Mouse (Mus musculus) frontal cortex, postnatal 14 days (tissue): ENCODE measurements at regions not wholly inside any gene's neighbourhood (a gene's known extent, or its start where the extent isn't known, plus 50 kb on each side); places are given as distances from the start of the nearest gene placed in this dataset.

Experiments
- DNase-seq, 2 experiments: peaks; one replicate each; pipeline ENCODE4 v3.0.0; 2022; ENCODE audit warnings: low spot score in 2 of 2

GRCm38 (mm10) chr17:68120230-68120629 is 116.3 kb upstream of the Arhgap28 start:
- DNase-seq = no peak

DNA sequence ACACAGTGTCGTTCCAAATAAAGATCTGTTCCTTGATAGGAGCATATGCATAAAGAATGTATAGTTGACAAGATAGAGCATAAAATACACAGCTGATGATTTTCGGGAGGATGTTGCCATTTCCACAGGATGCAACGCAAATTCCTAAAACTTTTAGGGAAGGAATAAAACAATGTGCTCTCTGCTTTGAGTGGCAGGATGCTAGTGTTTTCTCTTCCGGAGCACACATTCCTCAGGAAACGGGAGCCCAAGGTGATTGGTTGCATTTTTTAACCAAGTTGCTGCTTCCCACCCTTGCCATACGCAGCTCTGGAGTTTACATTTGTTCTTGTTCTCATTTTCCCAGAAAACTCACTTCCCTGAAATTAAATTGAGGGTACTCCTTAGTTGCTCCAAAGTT is 116.8 kb upstream of the Arhgap28 start:
- no peak for DNase-seq

- DNase-seq = no peak
Measured at GRCm38 (mm10) chr17:68134373-68134772, 130.5 kb upstream of the Arhgap28 start.

DNA sequence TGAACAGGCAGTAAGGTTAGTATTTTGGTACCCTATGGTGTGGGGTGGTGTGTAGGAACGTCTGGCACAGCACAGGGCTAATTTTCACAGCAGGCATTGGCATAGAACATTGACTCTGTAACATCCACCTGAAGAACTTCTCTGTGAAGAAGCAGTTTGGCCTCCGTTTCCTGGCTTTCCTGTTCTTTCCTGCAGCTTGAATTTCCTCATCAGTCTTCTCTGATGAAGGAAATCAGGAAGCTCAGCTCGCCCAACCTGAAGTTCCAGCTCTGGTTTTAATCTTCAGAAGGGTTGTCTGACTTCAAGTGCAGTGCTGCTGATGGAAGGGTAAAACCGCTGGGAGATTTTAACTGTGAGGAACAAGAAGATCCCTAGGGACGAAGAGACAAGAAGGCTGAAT is 131.5 kb upstream of the Arhgap28 start:
- DNase-seq = no peak

GRCm38 (mm10) chr17:68143307-68143706 is 130.3 kb upstream of the L3mbtl4 start:
- DNase-seq = no peak

GRCm38 (mm10) chr17:68149237-68149792 is 124.3 kb upstream of the L3mbtl4 start:
- no peak for DNase-seq

- DNase-seq = no peak
Measured at GRCm38 (mm10) chr17:68152438-68153120, 121.0 kb upstream of the L3mbtl4 start.

- DNase-seq = no peak
Measured at GRCm38 (mm10) chr17:68154879-68155278, 118.7 kb upstream of the L3mbtl4 start.

GRCm38 (mm10) chr17:68158172-68158651 is 115.4 kb upstream of the L3mbtl4 start:
- no peak for DNase-seq

DNA sequence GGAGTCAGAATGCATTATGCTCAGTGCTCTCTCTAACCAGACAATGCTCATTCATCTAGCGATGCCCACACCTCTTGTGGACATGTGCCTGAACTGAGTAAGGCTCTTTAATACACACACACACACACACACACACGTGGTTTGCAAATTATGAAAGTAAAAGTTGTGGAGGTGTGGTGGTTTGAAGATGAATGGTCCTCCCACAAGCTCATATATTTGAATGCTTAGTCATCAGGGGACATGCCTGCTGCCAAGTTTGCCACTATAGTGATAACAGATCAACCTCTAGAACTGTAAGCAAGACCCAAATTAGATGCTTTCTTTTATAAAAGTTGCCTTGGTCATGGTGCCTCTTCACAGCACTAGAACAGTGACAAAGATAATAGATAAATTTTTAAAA is 112.5 kb upstream of the L3mbtl4 start:
- DNase-seq = no peak

GRCm38 (mm10) chr17:68163545-68163944 is 110.1 kb upstream of the L3mbtl4 start:
- DNase-seq = no peak

GRCm38 (mm10) chr17:68164666-68165065 is 108.9 kb upstream of the L3mbtl4 start:
- DNase-seq = no peak

DNA sequence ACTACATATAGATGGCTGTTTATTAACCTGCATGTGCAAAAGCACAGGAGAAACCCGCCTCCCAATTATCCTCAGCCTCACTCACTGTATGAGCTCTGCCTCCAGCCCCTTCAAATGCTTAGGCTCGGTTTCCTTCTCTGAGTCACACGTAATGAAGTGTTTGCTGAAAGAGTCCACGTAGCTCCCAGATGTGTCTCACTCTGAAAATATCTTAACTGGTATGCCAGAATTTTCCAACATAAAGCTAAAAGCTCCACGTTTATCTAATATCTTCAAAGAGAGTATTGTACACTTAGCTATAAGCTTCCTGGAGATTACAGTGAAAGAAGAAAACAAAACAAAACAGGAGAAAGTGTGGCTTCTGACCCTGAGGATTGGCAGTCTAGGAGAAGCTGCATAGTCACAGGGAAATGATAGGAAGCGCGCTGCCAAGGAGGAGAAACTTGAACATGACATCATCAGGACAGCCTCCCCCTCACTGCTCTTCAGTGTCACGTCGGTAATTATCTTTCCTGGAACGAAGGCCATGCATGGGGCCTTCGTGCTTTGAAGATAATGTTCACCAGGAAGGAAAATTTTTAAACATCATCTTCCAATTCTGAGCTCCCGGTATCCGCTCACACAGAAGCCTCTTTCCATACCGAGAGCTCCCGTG is 108.3 kb upstream of the L3mbtl4 start:
- DNase-seq = no peak

GRCm38 (mm10) chr17:68166397-68166796 is 107.2 kb upstream of the L3mbtl4 start:
- DNase-seq = no peak

DNA sequence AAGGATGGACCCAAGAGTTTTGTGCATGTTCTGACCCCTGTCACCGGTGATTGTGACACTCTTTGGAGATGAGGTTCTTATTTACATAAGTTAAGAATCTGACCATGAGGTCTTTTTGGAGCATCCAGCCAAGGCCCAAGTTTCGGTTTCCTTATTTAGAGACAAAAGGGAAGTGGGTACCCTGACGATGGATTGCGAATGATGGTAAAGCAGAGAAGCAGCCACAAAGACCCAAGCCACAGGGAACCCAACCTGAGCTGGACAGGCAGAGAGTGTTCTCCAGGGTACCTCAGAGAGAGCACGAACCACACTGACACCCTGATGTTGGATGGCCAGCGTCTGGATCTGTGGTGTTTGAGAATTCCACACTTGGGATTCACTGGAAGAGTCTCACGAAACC is 100.8 kb upstream of the L3mbtl4 start:
- no peak for DNase-seq

GRCm38 (mm10) chr17:68176611-68177165 is 96.9 kb upstream of the L3mbtl4 start:
- DNase-seq = peak in 1 of 2 experiments; percentile 51

GRCm38 (mm10) chr17:68177835-68178234 is 95.8 kb upstream of the L3mbtl4 start:
- DNase-seq = peak in 1 of 2 experiments; percentile 36

DNA sequence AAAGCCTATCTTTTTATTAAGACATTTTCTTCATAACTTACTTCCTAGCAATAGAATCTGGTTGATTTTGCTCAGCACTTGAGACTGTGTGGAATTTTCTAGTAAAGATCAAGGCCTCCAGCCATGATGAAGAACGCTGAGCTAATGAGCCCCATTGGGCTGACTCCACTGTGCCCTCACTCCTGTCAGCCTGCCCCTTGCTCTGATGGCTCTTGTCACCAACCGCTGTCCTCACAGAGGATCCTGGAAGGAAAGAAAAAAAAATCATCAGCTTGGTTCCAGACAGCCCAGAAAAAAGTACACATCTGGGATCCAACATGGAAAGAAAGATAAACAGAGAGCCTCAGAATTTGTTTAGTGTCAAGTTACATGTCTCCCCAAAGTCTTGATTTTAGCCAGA is 88.2 kb upstream of the L3mbtl4 start:
- no peak for DNase-seq

DNA sequence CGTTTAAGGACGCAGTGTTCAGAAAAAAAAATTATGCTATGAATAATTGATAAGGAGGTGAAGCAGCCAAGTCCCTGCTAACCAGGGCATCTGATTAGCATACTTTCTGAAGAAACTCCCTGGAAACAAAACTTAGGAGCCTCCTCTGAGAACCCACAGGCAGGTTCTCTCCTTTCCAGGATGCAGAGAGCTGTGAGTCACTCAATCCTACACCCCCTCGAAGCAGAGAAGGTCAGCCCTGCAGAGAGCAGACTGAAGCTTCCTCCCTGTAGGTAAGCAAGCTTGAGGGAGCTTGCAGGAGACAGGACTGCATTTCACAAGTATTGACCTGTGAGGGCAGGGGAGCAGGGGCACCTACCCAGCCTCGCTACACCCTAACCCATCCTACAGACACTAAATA is 83.7 kb upstream of the L3mbtl4 start:
- no peak for DNase-seq

GRCm38 (mm10) chr17:68205545-68205944 is 68.1 kb upstream of the L3mbtl4 start:
- no peak for DNase-seq

DNA sequence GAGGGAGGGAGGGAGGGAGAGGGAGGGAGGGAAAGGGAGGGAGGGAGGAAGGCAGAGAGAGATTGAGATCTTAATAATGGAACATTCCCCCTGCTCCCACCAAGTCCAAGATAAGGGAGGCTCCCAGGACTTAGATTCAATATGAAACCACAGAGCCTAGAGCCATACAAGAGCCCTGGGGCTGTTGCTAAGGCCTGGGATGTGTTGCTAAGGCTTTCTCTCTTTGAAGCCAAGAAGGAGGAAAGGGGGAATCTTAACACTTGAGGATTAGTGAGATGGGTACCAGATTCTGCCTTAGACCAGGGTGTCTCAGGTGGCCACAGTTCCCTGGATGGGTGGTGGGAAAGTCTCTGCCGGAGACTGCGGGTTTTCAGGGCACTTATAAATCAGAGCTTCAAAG is 64.8 kb upstream of the L3mbtl4 start:
- DNase-seq = no peak

DNA sequence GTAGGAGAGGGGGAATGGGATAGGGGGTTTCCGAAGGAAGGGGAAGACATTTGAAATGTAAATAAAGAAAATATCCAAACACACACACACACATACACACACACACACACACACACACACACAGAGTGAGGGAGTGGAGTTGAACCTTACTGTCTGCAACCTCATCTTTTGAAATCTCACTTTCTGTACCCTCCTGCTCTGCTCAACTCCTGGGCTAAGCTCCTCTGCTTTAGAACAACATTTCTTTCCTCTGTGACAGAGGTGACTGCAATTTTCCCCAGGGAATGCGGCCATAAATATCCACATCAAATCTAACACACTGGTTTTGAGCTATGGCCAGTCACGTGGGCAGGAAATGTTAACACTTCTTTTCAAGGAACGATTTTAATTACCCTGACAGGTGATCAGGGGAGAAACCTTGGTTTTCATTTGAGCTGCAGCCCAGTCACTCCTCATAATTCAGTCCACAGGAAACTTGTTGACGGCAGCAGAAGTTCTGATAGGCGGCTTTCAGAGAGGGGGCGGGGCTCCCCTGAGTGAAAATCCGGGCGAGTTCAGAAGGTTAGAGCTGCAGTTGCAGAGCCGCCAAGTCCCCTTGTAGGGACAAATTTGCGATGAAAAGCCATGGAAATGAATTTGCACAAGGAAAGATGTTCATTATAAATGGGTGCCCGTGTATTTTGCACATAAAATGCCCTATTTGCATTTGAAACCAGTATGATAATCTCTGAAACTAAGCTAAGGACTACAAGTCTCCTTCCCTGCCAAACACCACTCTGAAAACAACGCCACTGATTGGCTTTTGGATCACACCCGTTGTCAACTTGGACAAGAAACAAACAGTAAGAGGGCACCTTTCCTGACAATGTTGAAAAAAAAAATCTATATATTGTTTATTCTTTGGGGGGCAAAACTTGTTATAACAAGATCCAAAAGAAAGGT is 63.0 kb upstream of the L3mbtl4 start:
- DNase-seq = no peak
